Mouse (Mus musculus) lung, postnatal 0 days (tissue): Measurements from ENCODE around the gene Gnai2. TPM values are rescaled to one million over a fixed set of nuclear protein-coding genes. Genes with fewer than 3 reads are reported as not detected.

Source experiments
- ATAC-seq: fragments of 200-750 bp; cut with Nextera tagmentation; 2 replicates; pipeline ENCODE4 v1.8.0; 2017; ENCODE audit warnings: moderate library complexity
- DNase-seq: peaks from one replicate; pipeline ENCODE4 v3.0.0-alpha.2; 2016; ENCODE audit warnings: low spot score
- H3K27ac ChIP-seq: fragments of 300-500 bp; sonication (generic); 2 replicates; pipeline ENCODE4 v1.5.1; 2014; ENCODE audit warnings: antibody characterized with exemption, mild to moderate bottlenecking, low read length, mixed read lengths
- H3K27me3 ChIP-seq: fragments of 300-500 bp; sonication (generic); replicated peaks from 2 replicates; pipeline ENCODE4 v1.6.1; 2014; ENCODE audit warnings: low read length, mixed read lengths; ENCODE audit not compliant: insufficient read depth
- H3K36me3 ChIP-seq: fragments of 300-500 bp; sonication (generic); 2 replicates; pipeline ENCODE4 v1.6.1; 2014; ENCODE audit warnings: low read length, mixed read lengths; ENCODE audit not compliant: insufficient read depth
- H3K4me1 ChIP-seq: fragments of 300-500 bp; sonication (generic); 2 replicates; pipeline ENCODE4 v1.6.1; 2014; ENCODE audit warnings: antibody characterized with exemption, low read depth, low read length, mixed read lengths; ENCODE audit not compliant: insufficient read depth
- H3K4me2 ChIP-seq: fragments of 300-500 bp; sonication (generic); replicated peaks from 2 replicates; pipeline ENCODE4 v1.6.1; 2014; ENCODE audit warnings: low read depth, mild to moderate bottlenecking, low read length, moderate library complexity, mixed read lengths
- H3K4me3 ChIP-seq: fragments of 300-500 bp; sonication (generic); 2 replicates; pipeline ENCODE4 v1.5.1; 2014; ENCODE audit warnings: low read depth, low read length
- H3K9ac ChIP-seq: fragments of 300-500 bp; sonication (generic); replicated peaks from 2 replicates; pipeline ENCODE4 v1.6.1; 2014; ENCODE audit warnings: low read depth, mild to moderate bottlenecking
- H3K9me3 ChIP-seq: fragments of 300-500 bp; sonication (generic); 2 replicates; pipeline ENCODE4 v1.6.1; 2016; ENCODE audit warnings: low read length, mixed read lengths
- CTCF ChIP-seq: IDR thresholded peaks from 2 replicates; pipeline ENCODE4 v1.5.1; 2016; ENCODE audit warnings: antibody characterized with exemption, mild to moderate bottlenecking
- EP300 ChIP-seq: IDR thresholded peaks from 2 replicates; pipeline ENCODE4 v1.6.1; 2016; ENCODE audit warnings: antibody characterized with exemption, mild to moderate bottlenecking, control low read depth
- WGBS: fragments of 180-500 bp; shearing (Covaris S2); extraction: QIAGEN DNeasy Blood & Tissue Kit; methylation state at CpG from one replicate; pipeline ENCODE4 v1.1.7; 2014; 5-methylcytosine and 5-hydroxymethylcytosine counted together
- polyA plus RNA-seq: library from polyadenylated mRNA; unstranded; fragments of >200 nt; fragmentation: Nextera tagmentation; extraction: Ambion mirVana; gene quantifications from 2 replicates; pipeline ENCODE4 v1.2.1, GENCODE M21; 2015

Gene Gnai2
- polyA plus RNA-seq, 1 experiment from 2014 or later: 414 TPM

DNA sequence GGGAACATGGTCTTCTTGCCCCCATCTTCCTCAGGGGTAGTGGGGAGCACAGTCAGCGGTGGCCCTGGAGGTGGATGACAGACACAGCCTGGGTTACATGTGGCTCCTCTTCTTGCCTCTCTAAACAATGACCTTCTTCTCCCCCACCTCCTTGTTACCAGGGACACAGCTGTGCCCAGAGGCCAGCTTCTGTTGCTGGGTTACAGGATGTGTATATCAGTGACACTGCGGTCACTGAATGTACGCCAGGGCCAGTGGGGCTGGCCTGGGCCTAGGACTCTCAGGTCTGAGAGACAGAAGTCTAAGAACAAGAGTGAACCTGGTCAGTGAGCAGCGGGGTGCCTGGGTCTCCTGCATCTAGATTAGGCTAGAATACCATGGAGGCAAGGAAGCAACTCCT is 20.1 kb downstream of the Gnai2 start:
- no peak for ATAC-seq
- Histone ChIP-seq H3K4me1 (peaks cover 34% of the 10 kb centered on the region), H3K27ac (no peak overlapping the region), H3K4me3 (no peak overlapping the region), H3K9ac (no peak overlapping the region), H3K4me2 (no peak overlapping the region), H3K36me3 (peaks cover 37% of the 10 kb centered on the region), H3K9me3 (no peaks in the 10 kb centered on the region), H3K27me3 (no peaks in the 10 kb centered on the region)
- DNase-seq: no peak
- TF ChIP-seq CTCF: no peak
- TF ChIP-seq EP300: no peak
- WGBS: 89% methylated on average over 4 of the region's 4 CpGs

GRCm38 (mm10) chr9:107612945-107613569 is 22.1 kb downstream of the Gnai2 start:
- peak overlapping the region; percentile 61 for H3K4me2 ChIP-seq
- peaks cover 20% of the 10 kb centered on the region for H3K4me1 ChIP-seq
- H3K36me3 ChIP-seq: peaks cover 32% of the 10 kb centered on the region
- peak; percentile 41 for ATAC-seq
- H3K27me3 ChIP-seq: no peaks in the 10 kb centered on the region
- H3K9me3 ChIP-seq: no peaks in the 10 kb centered on the region
- WGBS: 6% methylated on average over 12 of the region's 12 CpGs
- peak overlapping the region; percentile 96 for H3K27ac ChIP-seq
- TF ChIP-seq CTCF (peak; percentile 64), EP300 (peak; percentile 71)
- 0 out of 2 replicates have a peak overlapping the region, but pooled peaks have one; percentile 34 for H3K9ac ChIP-seq
- DNase-seq: peak; percentile 73
- H3K4me3 ChIP-seq: 0 out of 2 replicates have a peak overlapping the region, but pooled peaks have one; percentile 5

- ATAC-seq: peak; percentile 91
- Histone ChIP-seq H3K9me3 (no peaks in the 10 kb centered on the region), H3K4me2 (peak overlapping the region; percentile 61), H3K4me1 (peaks cover 18% of the 10 kb centered on the region), H3K27me3 (no peaks in the 10 kb centered on the region), H3K4me3 (peak overlapping the region; percentile 29), H3K27ac (peak overlapping the region; percentile 96), H3K9ac (peak overlapping the region; percentile 29), H3K36me3 (peaks cover 27% of the 10 kb centered on the region)
- TF ChIP-seq EP300 (peak; percentile 71), CTCF (peak; percentile 97)
- 5% methylated on average over 32 of the region's 48 CpGs for WGBS
- peak; percentile 99 for DNase-seq
These were observed 22.8 kb downstream of the Gnai2 start for GRCm38 (mm10) chr9:107612191-107612944.

GRCm38 (mm10) chr9:107611456-107612190 is 23.5 kb downstream of the Gnai2 start:
- no peak for ATAC-seq
- H3K9ac ChIP-seq: peak overlapping the region; percentile 29
- no peaks in the 10 kb centered on the region for H3K9me3 ChIP-seq
- TF ChIP-seq EP300 (no peak), CTCF (no peak)
- peak overlapping the region; percentile 61 for H3K4me2 ChIP-seq
- no peak overlapping the region for H3K4me3 ChIP-seq
- peaks cover 18% of the 10 kb centered on the region for H3K4me1 ChIP-seq
- H3K27ac ChIP-seq: peak overlapping the region; percentile 96
- WGBS: 42% methylated on average over 6 of the region's 6 CpGs
- DNase-seq: peak; percentile 50
- no peaks in the 10 kb centered on the region for H3K27me3 ChIP-seq
- H3K36me3 ChIP-seq: peaks cover 22% of the 10 kb centered on the region

DNA sequence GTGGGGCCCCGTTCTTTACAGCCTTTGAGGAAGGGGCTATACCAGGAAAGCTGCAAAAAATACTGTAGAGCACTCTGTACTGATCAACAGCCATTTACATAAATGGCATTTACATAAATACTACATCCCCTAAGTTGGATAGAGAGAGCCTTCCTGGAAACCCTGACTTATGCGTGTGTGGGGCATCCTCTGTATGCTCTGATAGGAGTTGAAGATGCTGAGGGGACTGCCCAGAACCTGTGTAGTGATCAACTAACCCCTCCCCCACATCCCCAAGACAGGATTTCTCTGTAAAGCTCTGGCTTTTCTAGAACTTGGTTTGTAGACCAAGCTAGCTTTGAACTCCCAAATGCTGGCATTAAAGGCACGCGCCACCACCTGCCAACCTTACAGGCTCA is 25.7 kb downstream of the Gnai2 start:
- DNase-seq (no peak), ATAC-seq (no peak)
- 70% methylated on average over 4 of the region's 4 CpGs for WGBS
- H3K4me1 ChIP-seq: peaks cover 18% of the 10 kb centered on the region
- no peak for TF ChIP-seq CTCF
- no peak for TF ChIP-seq EP300
- no peaks in the 10 kb centered on the region for H3K27me3 ChIP-seq
- H3K27ac ChIP-seq: no peak overlapping the region
- 0 out of 2 replicates have a peak, but pooled peaks cover under 1% of the 10 kb centered on the region for H3K36me3 ChIP-seq
- no peak overlapping the region for H3K4me3 ChIP-seq
- no peaks in the 10 kb centered on the region for H3K9me3 ChIP-seq
- H3K4me2 ChIP-seq: no peak overlapping the region
- no peak overlapping the region for H3K9ac ChIP-seq
